28 mouse cellular contexts compared by ENCODE assay signal in the genomic region with DNA sequence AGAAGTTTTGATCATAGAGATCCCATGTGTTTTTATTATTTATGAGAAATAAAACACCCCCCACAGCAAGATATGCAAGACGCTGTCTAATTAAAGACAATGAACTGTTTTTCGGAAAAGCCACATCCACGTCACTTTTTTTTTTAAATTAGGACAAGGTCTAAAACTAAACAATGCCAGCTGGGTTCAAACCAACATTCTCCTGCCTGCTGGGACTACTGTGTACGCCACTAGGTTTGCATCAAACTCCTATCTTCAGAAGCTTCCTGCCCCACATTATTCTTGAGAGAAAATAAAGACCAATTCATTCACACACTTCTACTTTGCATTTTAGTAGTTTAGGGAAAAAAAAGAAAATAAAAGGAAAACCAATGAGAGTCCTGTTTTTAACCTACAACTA. TPM values are rescaled to one million over a fixed set of nuclear protein-coding genes. Genes with fewer than 3 reads are reported as not detected.
"Had no signal": no experiment of that assay in that cellular context is flagged by ENCODE, and none has a peak within 500 bp of the region (broad histone marks: within the 10 kb centered on the region; RNA-seq: fewer than 3 reads in every experiment).

No protein-coding gene starts in this region.

- H3K9me3 ChIP-seq: intestine, embryonic 15.5 days; limb, embryonic 13.5 days; midbrain, embryonic 13.5 days had no signal

- H3K4me3 ChIP-seq: intestine, embryonic 15.5 days; limb, embryonic 13.5 days; midbrain, embryonic 13.5 days had no signal

- H3K9ac ChIP-seq: intestine, embryonic 15.5 days; limb, embryonic 13.5 days; liver, embryonic 14.5 days; liver, postnatal 0 days; lung, embryonic 14.5 days; midbrain, embryonic 13.5 days had no signal

- H3K36me3 ChIP-seq: intestine, embryonic 15.5 days; limb, embryonic 13.5 days; midbrain, embryonic 13.5 days had no signal

- H3K27ac ChIP-seq: intestine, embryonic 15.5 days; limb, embryonic 13.5 days; liver, embryonic 14.5 days; macrophage; midbrain, embryonic 13.5 days; stomach, postnatal 0 days had no signal

- H3K27me3 ChIP-seq: intestine, embryonic 15.5 days; limb, embryonic 13.5 days; midbrain, embryonic 13.5 days had no signal

- DNase-seq: kidney, adult 11 months; kidney, adult 9 months; kidney, postnatal 25 days; liver, postnatal 0 days; lung, embryonic 14.5 days; right cerebral cortex, adult 18-20 months; right cerebral cortex, postnatal 14 days; right cerebral cortex, postnatal 4 days; thymus, adult 2 months; thymus, postnatal 14 days; thymus, postnatal 4 days had no signal

RNA-seq across cellular contexts. Expression of a gene that starts 58.8 kb away (rescaled TPM):
- total RNA-seq: layer of hippocampus, postnatal 14 days; left cerebral cortex, postnatal 36 days; megakaryocyte, adult 5-6 weeks had no signal
- polyA plus RNA-seq: intestine, embryonic 15.5 days; kidney, embryonic 16.5 days; large intestine, adult 2 months; limb, embryonic 13.5 days; liver, embryonic 11.5 days; liver, embryonic 14.5 days; liver, postnatal 0 days; lung, embryonic 14.5 days; lung, postnatal 0 days; macrophage; midbrain, embryonic 13.5 days; midbrain, embryonic 16.5 days; neural tube, embryonic 11.5 days; neural tube, embryonic 14.5 days; stomach, embryonic 14.5 days; stomach, postnatal 0 days had no signal
